Mouse (Mus musculus): ENCODE results near the gene Tnfrsf8.

GRCm38 (mm10) chr4:145322211-145322610, 7.2 kb upstream of the Tnfrsf8 start:
- TF ChIP-seq POLR2A (IDR thresholded peaks at IDR 0.05; ENCODE audit: extremely low read depth, insufficient read depth, low read length), result no peak
- TF ChIP-seq CTCF (IDR thresholded peaks at IDR 0.05; ENCODE audit: low read depth, low read length), result no peak

Measured in liver, adult 2 months (tissue).